Mouse (Mus musculus): ENCODE measurements around the gene Atf3. TPM values are rescaled to one million over a fixed set of nuclear protein-coding genes. Genes with fewer than 3 reads are reported as not detected.

Atf3 gene
- polyA plus RNA-seq, 1 experiment from 2014 or later, result 2.9 TPM

GRCm38 (mm10) chr1:191184066-191184815, 33.6 kb downstream of the Atf3 start:
- H3K4me1 ChIP-seq (ENCODE audit: control insufficient read depth, insufficient read depth, low read length), result peaks cover 19% of the 10 kb centered on the region
- no peaks in the 10 kb centered on the region for H3K9me3 ChIP-seq (ENCODE audit: control insufficient read depth, low read depth, low read length)
- H3K4me2 ChIP-seq (replicated peaks; ENCODE audit: low read depth, low read length), result peak overlapping the region; percentile 98
- peak overlapping the region; percentile 12; the same call in 1 of the 2 replicates for H3K27ac ChIP-seq (ENCODE audit: low read length)
- H3K36me3 ChIP-seq (ENCODE audit: control insufficient read depth, insufficient read depth, low read length), result no peaks in the 10 kb centered on the region
- H3K9ac ChIP-seq (replicated peaks; ENCODE audit: low read depth, low read length), result no peak overlapping the region
- peaks cover 3% of the 10 kb centered on the region; the same call in 1 of the 2 replicates for H3K27me3 ChIP-seq (ENCODE audit: control insufficient read depth, insufficient read depth, low read length)
- peak overlapping the region; percentile 49 for H3K4me3 ChIP-seq (ENCODE audit: low read depth, low read length)
- 2% methylated on average over 42 of the region's 42 CpGs for WGBS
- ATAC-seq (ENCODE audit: insufficient number of reproducible peaks, insufficient read depth, low FRiP score, low read depth), result no peak

- H3K36me3 ChIP-seq (ENCODE audit: control insufficient read depth, insufficient read depth, low read length), result no peaks in the 10 kb centered on the region
- whole genome bisulfite sequencing, result under 1% methylated on average over 61 of the region's 67 CpGs
- H3K4me3 ChIP-seq (ENCODE audit: low read depth, low read length), result peak overlapping the region; percentile 49
- peaks cover 22% of the 10 kb centered on the region for H3K4me1 ChIP-seq (ENCODE audit: control insufficient read depth, insufficient read depth, low read length)
- peak; percentile 87 for ATAC-seq (ENCODE audit: insufficient number of reproducible peaks, insufficient read depth, low FRiP score, low read depth)
- H3K4me2 ChIP-seq (replicated peaks; ENCODE audit: low read depth, low read length), result peak overlapping the region; percentile 98
- peak overlapping the region; percentile 36; the same call in 1 of the 2 replicates for H3K9ac ChIP-seq (replicated peaks; ENCODE audit: low read depth, low read length)
- no peaks in the 10 kb centered on the region for H3K9me3 ChIP-seq (ENCODE audit: control insufficient read depth, low read depth, low read length)
- H3K27ac ChIP-seq (ENCODE audit: low read length), result peak overlapping the region; percentile 16; the same call in 1 of the 2 replicates
- H3K27me3 ChIP-seq (ENCODE audit: control insufficient read depth, insufficient read depth, low read length), result peaks cover 3% of the 10 kb centered on the region; the same call in 1 of the 2 replicates
Observed at GRCm38 (mm10) chr1:191183163-191184065, 34.4 kb downstream of the Atf3 start.

- no peaks in the 10 kb centered on the region for H3K36me3 ChIP-seq (ENCODE audit: control insufficient read depth, insufficient read depth, low read length)
- H3K4me3 ChIP-seq (ENCODE audit: low read depth, low read length), result peak overlapping the region; percentile 49
- H3K27ac ChIP-seq (ENCODE audit: low read length), result peak overlapping the region; percentile 16; the same call in 1 of the 2 replicates
- H3K4me1 ChIP-seq (ENCODE audit: control insufficient read depth, insufficient read depth, low read length), result peaks cover 24% of the 10 kb centered on the region
- H3K27me3 ChIP-seq (ENCODE audit: control insufficient read depth, insufficient read depth, low read length), result peaks cover 3% of the 10 kb centered on the region; the same call in 1 of the 2 replicates
- ATAC-seq (ENCODE audit: insufficient number of reproducible peaks, insufficient read depth, low FRiP score, low read depth), result no peak
- under 1% methylated on average over 61 of the region's 61 CpGs for WGBS
- H3K9me3 ChIP-seq (ENCODE audit: control insufficient read depth, low read depth, low read length), result no peaks in the 10 kb centered on the region
- peak overlapping the region; percentile 98 for H3K4me2 ChIP-seq (replicated peaks; ENCODE audit: low read depth, low read length)
- peak overlapping the region; percentile 36; the same call in 1 of the 2 replicates for H3K9ac ChIP-seq (replicated peaks; ENCODE audit: low read depth, low read length)
Observed at GRCm38 (mm10) chr1:191182431-191183162, 35.2 kb downstream of the Atf3 start.

DNA sequence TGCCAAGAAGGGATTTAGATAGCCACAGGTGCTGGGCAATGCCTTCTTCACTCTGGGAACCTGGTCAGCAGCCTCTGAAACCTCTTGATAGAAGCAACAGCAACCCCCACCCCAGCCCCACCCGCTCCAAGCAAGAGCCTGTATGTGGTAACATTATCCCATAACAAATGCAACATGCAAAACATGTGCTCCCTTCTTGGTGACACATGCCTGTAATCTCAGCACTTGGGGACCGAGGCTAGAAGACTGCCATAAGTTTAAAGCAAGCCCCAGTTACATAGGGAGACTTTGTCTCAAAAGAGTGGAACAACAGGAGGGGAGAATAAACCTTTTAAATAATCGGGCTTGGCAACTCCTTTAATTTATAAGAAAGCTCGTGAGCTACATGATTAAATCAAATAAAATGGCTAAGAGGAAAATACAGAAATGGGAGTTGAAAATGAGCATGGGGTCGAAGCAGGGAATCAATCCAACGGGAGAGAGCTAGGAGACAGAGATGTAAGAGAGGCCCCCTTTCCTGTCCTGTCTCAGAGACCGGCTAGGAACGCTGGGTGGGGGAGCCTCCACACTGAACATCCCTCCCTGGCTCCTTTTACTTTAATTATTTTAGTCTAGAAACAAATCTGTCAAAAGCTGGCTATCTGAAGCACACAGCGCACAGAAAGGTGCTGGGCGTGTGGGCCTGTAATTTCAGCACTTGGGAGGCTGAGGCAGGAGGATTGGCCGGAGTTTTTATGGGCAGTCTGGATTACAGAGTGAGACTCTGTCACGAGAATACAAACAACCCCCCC, 36.2 kb downstream of the Atf3 start:
- H3K4me2 ChIP-seq (replicated peaks; ENCODE audit: low read depth, low read length), result peak overlapping the region; percentile 98
- H3K4me1 ChIP-seq (ENCODE audit: control insufficient read depth, insufficient read depth, low read length), result peaks cover 21% of the 10 kb centered on the region
- H3K9me3 ChIP-seq (ENCODE audit: control insufficient read depth, low read depth, low read length), result no peaks in the 10 kb centered on the region
- no peaks in the 10 kb centered on the region for H3K36me3 ChIP-seq (ENCODE audit: control insufficient read depth, insufficient read depth, low read length)
- peak overlapping the region; percentile 49 for H3K4me3 ChIP-seq (ENCODE audit: low read depth, low read length)
- ATAC-seq (ENCODE audit: insufficient number of reproducible peaks, insufficient read depth, low FRiP score, low read depth), result no peak
- no peak overlapping the region for H3K27ac ChIP-seq (ENCODE audit: low read length)
- WGBS, result 48% methylated on average over 12 of the region's 12 CpGs
- H3K9ac ChIP-seq (replicated peaks; ENCODE audit: low read depth, low read length), result no peak overlapping the region
- H3K27me3 ChIP-seq (ENCODE audit: control insufficient read depth, insufficient read depth, low read length), result peaks cover 3% of the 10 kb centered on the region; the same call in 1 of the 2 replicates

DNA sequence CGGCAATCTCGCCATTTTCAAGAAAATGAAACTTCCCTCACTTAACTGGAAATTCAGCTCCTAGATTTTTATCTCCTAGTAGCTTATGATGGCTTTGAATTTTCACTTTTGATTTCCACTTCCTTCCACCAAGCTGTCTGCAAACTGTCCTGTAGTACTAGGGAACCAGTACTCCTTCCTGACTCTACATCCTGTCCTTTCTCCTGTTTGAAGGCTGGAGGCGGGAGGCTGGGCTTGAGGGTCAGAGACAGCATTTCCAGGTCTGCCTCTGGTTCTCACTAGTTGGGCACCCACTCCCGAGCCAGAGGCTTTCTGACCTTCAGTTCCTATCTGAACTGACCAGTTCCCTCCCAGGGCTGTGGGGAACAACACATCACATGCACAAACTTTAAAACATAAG, 37.4 kb downstream of the Atf3 start:
- Histone ChIP-seq H3K9ac (replicated peaks; ENCODE audit: low read depth, low read length) (no peak overlapping the region), H3K9me3 (ENCODE audit: control insufficient read depth, low read depth, low read length) (no peaks in the 10 kb centered on the region), H3K4me2 (replicated peaks; ENCODE audit: low read depth, low read length) (no peak overlapping the region), H3K27ac (ENCODE audit: low read length) (no peak overlapping the region), H3K36me3 (ENCODE audit: control insufficient read depth, insufficient read depth, low read length) (no peaks in the 10 kb centered on the region), H3K4me1 (ENCODE audit: control insufficient read depth, insufficient read depth, low read length) (peaks cover 12% of the 10 kb centered on the region), H3K27me3 (ENCODE audit: control insufficient read depth, insufficient read depth, low read length) (no peaks in the 10 kb centered on the region), H3K4me3 (ENCODE audit: low read depth, low read length) (no peak overlapping the region)
- WGBS, result 66% methylated on average over 4 of the region's 4 CpGs
- no peak for ATAC-seq (ENCODE audit: insufficient number of reproducible peaks, insufficient read depth, low FRiP score, low read depth)

DNA sequence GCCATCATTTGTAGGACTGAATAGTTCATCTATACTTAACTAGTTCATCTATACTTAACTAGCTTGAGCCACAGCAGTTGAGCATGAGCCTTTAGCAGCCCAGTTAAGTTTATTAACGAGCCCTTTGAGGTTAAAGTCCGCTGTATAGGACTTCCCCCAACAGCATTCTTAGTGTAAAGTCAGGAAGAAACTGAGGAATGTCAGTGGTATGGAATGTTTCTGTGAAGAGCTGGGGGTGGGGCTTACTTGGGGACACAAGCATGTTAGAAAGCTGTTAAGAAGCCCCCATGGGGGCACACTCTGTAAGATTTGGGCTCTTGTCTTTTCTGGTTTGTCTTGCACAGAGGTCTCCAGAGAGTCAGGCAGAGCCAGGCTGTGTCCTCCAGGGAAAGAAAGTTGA, 38.0 kb downstream of the Atf3 start:
- Histone ChIP-seq H3K36me3 (ENCODE audit: control insufficient read depth, insufficient read depth, low read length) (no peaks in the 10 kb centered on the region), H3K9me3 (ENCODE audit: control insufficient read depth, low read depth, low read length) (no peaks in the 10 kb centered on the region), H3K4me3 (ENCODE audit: low read depth, low read length) (no peak overlapping the region), H3K27me3 (ENCODE audit: control insufficient read depth, insufficient read depth, low read length) (no peaks in the 10 kb centered on the region), H3K4me1 (ENCODE audit: control insufficient read depth, insufficient read depth, low read length) (peaks cover 12% of the 10 kb centered on the region), H3K4me2 (replicated peaks; ENCODE audit: low read depth, low read length) (no peak overlapping the region), H3K27ac (ENCODE audit: low read length) (no peak overlapping the region), H3K9ac (replicated peaks; ENCODE audit: low read depth, low read length) (no peak overlapping the region)
- 30% methylated on average over 2 of the region's 2 CpGs for WGBS
- ATAC-seq (ENCODE audit: insufficient number of reproducible peaks, insufficient read depth, low FRiP score, low read depth), result no peak

DNA sequence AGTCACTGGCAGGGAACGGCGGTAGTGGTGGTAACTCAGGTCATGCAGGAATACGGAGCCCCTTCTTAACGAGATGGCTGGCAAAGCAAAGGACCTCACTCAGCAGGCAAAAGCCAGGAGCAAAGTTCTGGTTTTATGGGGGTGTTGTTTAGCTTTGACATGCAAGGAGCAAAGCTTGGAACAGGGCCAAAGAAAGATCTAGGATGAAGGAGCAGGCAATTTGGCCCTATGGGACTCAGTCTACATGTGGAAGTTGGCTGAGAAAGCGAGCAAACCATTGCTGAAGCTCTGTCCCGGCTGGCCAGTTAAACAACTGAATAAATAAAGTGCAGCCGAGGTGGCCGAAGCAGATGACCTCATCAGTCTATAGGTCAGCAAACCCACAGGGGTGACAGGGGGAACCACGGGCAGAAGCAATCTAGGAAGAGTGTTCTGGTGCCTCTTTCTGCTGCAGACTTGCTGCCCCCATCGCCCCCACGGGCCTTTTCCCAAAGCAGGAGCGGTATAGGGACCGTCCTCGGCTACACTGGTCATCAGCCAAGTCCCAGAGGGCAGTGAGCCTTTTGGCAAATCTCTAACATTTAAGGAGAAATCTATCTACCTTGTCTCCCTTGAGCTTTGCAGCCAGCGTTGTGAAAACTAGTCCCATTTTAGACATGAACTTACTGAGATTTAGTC, 39.2 kb downstream of the Atf3 start:
- Histone ChIP-seq H3K27me3 (ENCODE audit: control insufficient read depth, insufficient read depth, low read length) (no peaks in the 10 kb centered on the region), H3K4me1 (ENCODE audit: control insufficient read depth, insufficient read depth, low read length) (peaks cover 7% of the 10 kb centered on the region; the same call in 1 of the 2 replicates), H3K9me3 (ENCODE audit: control insufficient read depth, low read depth, low read length) (no peaks in the 10 kb centered on the region), H3K36me3 (ENCODE audit: control insufficient read depth, insufficient read depth, low read length) (no peaks in the 10 kb centered on the region), H3K9ac (replicated peaks; ENCODE audit: low read depth, low read length) (no peak overlapping the region), H3K4me2 (replicated peaks; ENCODE audit: low read depth, low read length) (no peak overlapping the region), H3K4me3 (ENCODE audit: low read depth, low read length) (no peak overlapping the region), H3K27ac (ENCODE audit: low read length) (no peak overlapping the region)
- no peak for ATAC-seq (ENCODE audit: insufficient number of reproducible peaks, insufficient read depth, low FRiP score, low read depth)
- 35% methylated on average over 15 of the region's 15 CpGs for WGBS

All from stomach, embryonic 14.5 days (tissue).